Mouse (Mus musculus) hindbrain, embryonic 11.5 days (tissue): Measurements from ENCODE around the gene Odf2l. TPM values are rescaled to one million over a fixed set of nuclear protein-coding genes. Genes with fewer than 3 reads are reported as not detected.
A peak's percentile ranks its signal among the peaks of the same experiment; 100 is the strongest.

Experiments
- ATAC-seq: fragments of 200-750 bp; cut with Nextera tagmentation; 2 replicates; pipeline ENCODE4 v1.8.0; 2017; ENCODE audit warnings: mild to moderate bottlenecking, moderate TSS enrichment, moderate library complexity; ENCODE audit not compliant: low FRiP score
- DNase-seq: peaks from one replicate; pipeline ENCODE4 v3.0.0-alpha.2; 2015; ENCODE audit warnings: low spot score
- H3K27ac ChIP-seq: fragments of 300-500 bp; sonication (generic); 2 replicates; pipeline ENCODE4 v1.5.1; 2014; ENCODE audit warnings: mild to moderate bottlenecking, low read depth, low read length
- H3K27me3 ChIP-seq: fragments of 300-500 bp; sonication (generic); 2 replicates; pipeline ENCODE4 v1.6.1; 2014; ENCODE audit warnings: mild to moderate bottlenecking, low read length, moderate library complexity, mixed read lengths; ENCODE audit not compliant: control insufficient read depth, insufficient read depth
- H3K36me3 ChIP-seq: fragments of 300-500 bp; sonication (generic); 2 replicates; pipeline ENCODE4 v1.6.1; 2014; ENCODE audit warnings: mild to moderate bottlenecking, low read length, moderate library complexity, mixed read lengths; ENCODE audit not compliant: control insufficient read depth, insufficient read depth
- H3K4me1 ChIP-seq: fragments of 300-500 bp; sonication (generic); replicated peaks from 2 replicates; pipeline ENCODE4 v1.6.1; 2014; ENCODE audit warnings: low read length, mixed read lengths; ENCODE audit not compliant: control insufficient read depth, insufficient read depth
- H3K4me2 ChIP-seq: fragments of 300-500 bp; sonication (generic); replicated peaks from 2 replicates; pipeline ENCODE4 v1.6.1; 2014; ENCODE audit warnings: mild to moderate bottlenecking, low read depth, low read length
- H3K4me3 ChIP-seq: fragments of 300-500 bp; sonication (generic); 2 replicates; pipeline ENCODE4 v1.5.1; 2014; ENCODE audit warnings: low read depth, low read length
- H3K9ac ChIP-seq: fragments of 300-500 bp; sonication (generic); 2 replicates; pipeline ENCODE4 v1.6.1; 2014; ENCODE audit warnings: low read depth, low read length
- H3K9me3 ChIP-seq: fragments of 300-500 bp; sonication (generic); 2 replicates; pipeline ENCODE4 v1.6.1; 2016; ENCODE audit warnings: low read length; ENCODE audit not compliant: control insufficient read depth
- WGBS: fragments of 180-500 bp; shearing (Covaris S2); extraction: QIAGEN DNeasy Blood & Tissue Kit; methylation state at CpG from one replicate; pipeline ENCODE4 v1.1.7; 2014; 5-methylcytosine and 5-hydroxymethylcytosine counted together
- polyA plus RNA-seq: library from polyadenylated mRNA; unstranded; fragments of >200 nt; fragmentation: Nextera tagmentation; extraction: Ambion mirVana; gene quantifications from 2 replicates; pipeline ENCODE4 v1.2.1, GENCODE M21; 2014

Gene Odf2l
- polyA plus RNA-seq, 1 experiment from 2014 or later, result 28.2 TPM

DNA sequence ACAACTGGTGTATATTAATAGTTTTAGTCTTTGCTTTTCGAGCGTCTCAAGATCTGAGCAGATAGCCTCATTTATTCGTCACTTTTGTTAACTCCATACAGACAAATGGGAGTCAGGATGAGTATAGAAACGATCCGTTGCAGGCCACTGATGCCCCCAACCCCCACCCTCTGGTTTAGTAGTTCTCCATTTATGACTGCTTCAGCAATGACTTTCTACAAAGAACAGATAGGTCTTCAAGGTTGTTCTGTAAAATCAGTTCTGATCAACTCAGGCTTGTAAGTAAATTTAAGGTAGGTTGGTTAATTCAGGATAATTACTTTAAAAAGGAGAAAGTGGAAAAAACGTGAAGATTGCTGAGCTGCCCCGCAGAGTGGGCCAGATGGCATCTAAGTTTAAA, 1.0 kb downstream of the Odf2l start:
- H3K36me3 ChIP-seq, result no peaks in the 10 kb centered on the region
- peak overlapping the region; percentile 47 for H3K4me2 ChIP-seq
- no peak for ATAC-seq
- H3K27me3 ChIP-seq, result no peaks in the 10 kb centered on the region
- 81% methylated on average over 7 of the region's 7 CpGs for WGBS
- no peak overlapping the region for H3K27ac ChIP-seq
- peaks cover 2% of the 10 kb centered on the region; the same call in 1 of the 2 replicates for H3K4me1 ChIP-seq
- no peaks in the 10 kb centered on the region for H3K9me3 ChIP-seq
- no peak for DNase-seq
- peak overlapping the region; percentile 92 for H3K9ac ChIP-seq
- peak overlapping the region; percentile 72 for H3K4me3 ChIP-seq

DNA sequence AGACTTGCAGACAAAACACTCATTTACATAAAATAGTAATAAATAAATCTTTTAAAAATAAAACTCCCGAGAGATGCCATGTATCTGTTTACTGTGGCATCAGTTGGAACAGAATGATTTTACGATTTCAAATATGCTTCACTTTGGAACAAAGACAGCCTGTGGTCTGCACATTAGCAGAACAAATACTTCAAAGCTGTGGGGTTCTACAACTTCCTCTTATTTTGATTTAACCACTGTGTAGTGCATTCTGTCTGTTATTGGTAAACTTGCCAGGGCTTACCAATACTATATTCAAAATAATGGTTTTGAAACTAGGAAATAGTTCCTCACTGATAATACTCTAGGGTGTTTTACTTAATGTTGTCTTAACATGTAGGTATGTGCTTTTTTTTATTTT, 8.2 kb downstream of the Odf2l start:
- Histone ChIP-seq H3K4me1 (no peaks in the 10 kb centered on the region), H3K4me3 (no peak overlapping the region), H3K27me3 (no peaks in the 10 kb centered on the region), H3K4me2 (no peak overlapping the region), H3K9ac (no peak overlapping the region), H3K36me3 (no peaks in the 10 kb centered on the region), H3K27ac (no peak overlapping the region), H3K9me3 (no peaks in the 10 kb centered on the region)
- ATAC-seq (no peak), DNase-seq (no peak)
- 87% methylated on average over 2 of the region's 2 CpGs for WGBS

DNA sequence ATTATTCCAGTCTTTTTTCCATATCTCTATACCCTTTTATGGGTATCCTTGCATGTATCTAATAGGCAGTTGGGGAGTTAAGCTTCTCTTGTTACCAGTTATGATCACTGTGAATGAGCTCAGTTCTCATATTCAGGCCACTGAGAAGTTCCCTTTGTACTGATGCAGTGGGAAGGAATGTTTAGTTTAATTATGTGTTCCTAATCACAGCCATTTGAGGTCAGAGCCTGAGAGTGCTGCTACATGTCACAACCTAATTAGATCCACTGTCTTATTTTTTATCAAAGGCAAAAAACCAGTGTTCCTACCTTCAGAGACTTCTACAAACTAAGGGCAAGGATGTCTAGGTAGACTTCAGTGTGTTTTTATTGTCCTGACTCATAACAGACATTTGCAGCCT, 11.0 kb downstream of the Odf2l start:
- H3K27me3 ChIP-seq, result no peaks in the 10 kb centered on the region
- no peak overlapping the region for H3K27ac ChIP-seq
- H3K9me3 ChIP-seq, result no peaks in the 10 kb centered on the region
- no peak overlapping the region for H3K4me2 ChIP-seq
- DNase-seq, result no peak
- no peaks in the 10 kb centered on the region for H3K4me1 ChIP-seq
- ATAC-seq, result no peak
- H3K9ac ChIP-seq, result no peak overlapping the region
- no peak overlapping the region for H3K4me3 ChIP-seq
- no peaks in the 10 kb centered on the region for H3K36me3 ChIP-seq

DNA sequence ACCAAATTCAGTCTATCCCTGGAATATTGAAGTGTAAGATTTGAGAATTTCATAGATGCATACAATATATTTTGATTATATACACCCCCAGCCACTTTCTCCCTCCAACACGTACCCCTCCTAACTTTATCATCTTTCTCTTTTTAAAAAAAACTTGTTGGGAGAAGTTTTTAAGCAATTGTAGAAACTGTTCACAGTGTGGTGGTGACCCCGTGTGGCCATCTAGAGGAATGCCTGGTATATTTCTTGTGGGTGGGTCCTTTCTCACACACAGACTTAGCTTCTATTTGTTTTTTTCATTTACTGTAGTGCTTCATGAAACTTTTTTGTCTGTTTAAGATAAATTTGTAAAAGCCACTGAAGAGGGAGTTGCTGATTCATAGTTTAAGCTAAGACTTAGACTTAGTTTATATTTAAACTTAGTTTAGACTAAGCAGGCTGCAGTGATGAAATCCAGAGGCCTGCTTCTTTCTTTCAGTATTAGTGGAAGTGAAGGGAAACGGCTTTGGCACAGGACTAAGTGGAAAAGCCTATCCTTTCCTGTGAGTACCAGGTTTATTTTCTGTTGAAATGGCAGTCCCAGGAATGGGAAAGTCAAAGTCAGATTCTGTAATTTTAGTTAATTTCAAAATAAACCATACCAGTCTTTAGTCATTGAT, 13.0 kb downstream of the Odf2l start:
- Histone ChIP-seq H3K9me3 (no peaks in the 10 kb centered on the region), H3K36me3 (no peaks in the 10 kb centered on the region), H3K9ac (no peak overlapping the region), H3K27me3 (no peaks in the 10 kb centered on the region), H3K4me1 (no peaks in the 10 kb centered on the region), H3K4me3 (no peak overlapping the region), H3K4me2 (no peak overlapping the region), H3K27ac (no peak overlapping the region)
- ATAC-seq, result peak; percentile 47; the same call in 1 of the 2 replicates
- DNase-seq, result peak; percentile 51
- WGBS, result 41% methylated on average over 3 of the region's 3 CpGs

DNA sequence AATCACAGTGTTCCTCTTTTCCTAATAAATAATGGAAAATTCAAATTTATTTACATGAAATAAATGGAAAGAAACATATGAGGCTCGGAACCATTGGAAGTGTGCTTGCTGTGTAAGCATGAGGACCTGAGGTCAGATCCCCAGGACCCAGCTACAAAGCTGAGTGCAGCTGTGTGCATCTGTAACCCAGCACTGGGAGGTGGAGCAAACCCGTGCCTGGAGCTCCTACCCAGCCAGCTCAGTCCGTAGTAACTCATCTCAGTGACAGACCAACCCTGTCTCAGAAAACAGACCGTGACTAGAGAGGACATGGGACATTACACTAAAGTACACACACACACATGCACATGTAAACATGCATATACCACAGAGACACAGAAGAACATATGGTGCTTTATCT, 21.8 kb downstream of the Odf2l start:
- Histone ChIP-seq H3K4me2 (no peak overlapping the region), H3K9ac (no peak overlapping the region), H3K27ac (no peak overlapping the region), H3K4me3 (no peak overlapping the region), H3K36me3 (no peaks in the 10 kb centered on the region), H3K9me3 (no peaks in the 10 kb centered on the region), H3K4me1 (no peaks in the 10 kb centered on the region), H3K27me3 (no peaks in the 10 kb centered on the region)
- 87% methylated on average over 4 of the region's 4 CpGs for WGBS
- no peak for DNase-seq
- ATAC-seq, result no peak

DNA sequence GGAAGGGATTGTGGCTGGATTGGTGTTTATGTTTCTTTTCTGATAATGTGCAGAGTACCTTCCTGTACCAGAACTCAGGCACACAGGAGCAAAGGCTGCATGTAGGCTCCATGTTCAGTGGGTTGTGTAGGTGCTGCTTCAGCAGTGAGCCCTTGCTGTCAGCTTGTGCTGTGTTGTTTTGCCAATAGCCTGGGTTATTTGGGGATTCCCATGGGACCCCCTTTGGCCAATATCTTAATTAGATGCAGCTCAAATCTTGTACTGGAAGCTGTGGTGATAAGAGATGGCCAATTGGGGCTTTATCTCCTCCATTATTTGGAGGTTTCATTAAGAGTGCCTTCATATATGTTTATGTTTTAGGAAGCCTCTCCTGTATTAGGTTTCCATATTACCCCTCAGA, 24.5 kb downstream of the Odf2l start:
- H3K4me1 ChIP-seq, result no peaks in the 10 kb centered on the region
- DNase-seq (no peak), ATAC-seq (no peak)
- no peak overlapping the region for H3K27ac ChIP-seq
- no peaks in the 10 kb centered on the region for H3K36me3 ChIP-seq
- no peaks in the 10 kb centered on the region for H3K9me3 ChIP-seq
- no peak overlapping the region for H3K4me3 ChIP-seq
- H3K4me2 ChIP-seq, result no peak overlapping the region
- no peak overlapping the region for H3K9ac ChIP-seq
- H3K27me3 ChIP-seq, result no peaks in the 10 kb centered on the region

DNA sequence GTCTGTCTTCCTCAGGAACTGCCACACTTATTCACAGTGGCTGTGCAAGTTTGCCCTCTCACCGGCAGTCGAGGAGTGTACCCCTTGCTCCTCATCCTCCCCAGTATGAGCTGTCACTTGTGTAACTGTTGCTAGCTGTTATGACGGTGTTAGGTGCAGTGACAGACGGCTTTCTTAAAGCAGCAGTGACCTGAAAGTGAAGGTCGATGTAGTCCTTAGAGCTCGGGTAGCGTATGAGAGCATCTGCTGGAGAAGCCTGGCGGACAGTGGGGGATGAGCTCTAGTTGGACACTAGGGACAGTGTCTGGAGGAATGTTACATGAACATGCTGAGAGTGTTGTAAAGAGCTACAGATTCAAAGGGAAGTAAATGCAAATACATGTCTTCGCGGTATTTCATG, 25.5 kb downstream of the Odf2l start:
- DNase-seq, result no peak
- Histone ChIP-seq H3K4me2 (no peak overlapping the region), H3K4me1 (no peaks in the 10 kb centered on the region), H3K4me3 (no peak overlapping the region), H3K9me3 (no peaks in the 10 kb centered on the region), H3K27ac (no peak overlapping the region), H3K36me3 (no peaks in the 10 kb centered on the region), H3K9ac (no peak overlapping the region), H3K27me3 (no peaks in the 10 kb centered on the region)
- 92% methylated on average over 10 of the region's 10 CpGs for WGBS
- no peak for ATAC-seq

DNA sequence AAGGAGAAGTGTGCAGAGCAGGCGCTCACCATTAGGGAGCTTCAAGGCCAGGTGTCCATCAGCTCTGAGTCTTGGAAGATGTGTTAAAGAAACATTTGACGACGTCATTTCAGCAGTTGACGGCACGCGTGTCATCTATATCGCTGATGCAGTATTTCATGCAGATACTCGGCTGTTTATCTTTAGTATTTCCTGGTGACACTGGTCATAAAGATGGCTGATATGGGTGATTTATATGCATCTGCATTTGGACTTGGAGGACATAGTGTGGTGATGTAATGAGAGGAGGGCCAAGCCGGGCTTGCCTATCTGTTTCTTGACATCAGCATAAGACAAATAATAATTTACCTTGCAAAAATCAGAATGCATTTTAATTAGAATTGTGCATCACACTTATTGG, 28.5 kb downstream of the Odf2l start:
- no peak overlapping the region for H3K4me2 ChIP-seq
- no peaks in the 10 kb centered on the region for H3K9me3 ChIP-seq
- no peaks in the 10 kb centered on the region for H3K4me1 ChIP-seq
- no peaks in the 10 kb centered on the region for H3K36me3 ChIP-seq
- H3K27me3 ChIP-seq, result no peaks in the 10 kb centered on the region
- H3K27ac ChIP-seq, result no peak overlapping the region
- ATAC-seq (no peak), DNase-seq (no peak)
- no peak overlapping the region for H3K4me3 ChIP-seq
- WGBS, result 94% methylated on average over 9 of the region's 9 CpGs
- no peak overlapping the region for H3K9ac ChIP-seq

DNA sequence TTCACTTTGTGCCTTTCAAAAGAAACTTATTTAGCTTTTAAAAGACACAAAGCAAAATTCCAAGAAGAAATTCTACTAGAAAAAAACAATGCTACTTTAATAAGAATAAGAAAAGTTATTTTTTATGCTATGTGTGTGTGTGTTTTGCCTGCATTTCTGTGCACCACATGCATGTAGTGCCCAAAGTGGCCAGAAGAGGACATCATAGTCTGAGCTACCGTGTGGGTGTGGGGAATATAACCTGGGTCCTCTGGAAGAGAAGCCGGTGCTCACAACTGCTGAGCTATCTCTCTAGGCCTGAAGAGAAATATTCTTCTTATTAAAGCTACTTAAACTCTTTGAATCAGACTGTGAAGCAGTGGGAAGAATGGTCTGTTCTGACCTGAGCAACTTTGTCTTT, 29.1 kb downstream of the Odf2l start:
- 82% methylated on average over 2 of the region's 2 CpGs for WGBS

More for the DNA sequence above, 29.1 kb downstream of the Odf2l start:
- ATAC-seq, result no peak
- H3K4me1 ChIP-seq, result no peaks in the 10 kb centered on the region
- H3K9ac ChIP-seq, result no peak overlapping the region
- no peak for DNase-seq
- no peaks in the 10 kb centered on the region for H3K9me3 ChIP-seq
- no peak overlapping the region for H3K27ac ChIP-seq
- H3K4me2 ChIP-seq, result no peak overlapping the region
- H3K36me3 ChIP-seq, result no peaks in the 10 kb centered on the region
- H3K27me3 ChIP-seq, result no peaks in the 10 kb centered on the region
- no peak overlapping the region for H3K4me3 ChIP-seq
